Mouse (Mus musculus): Measurements from ENCODE around the gene Hrg. TPM values are rescaled to one million over a fixed set of nuclear protein-coding genes. Genes with fewer than 3 reads are reported as not detected.

Gene Hrg
- polyA plus RNA-seq (2015; fragmentation: Nextera tagmentation; extraction: Ambion mirVana), result 0.16 TPM in 1 of 2 replicates, not detected in the other

DNA sequence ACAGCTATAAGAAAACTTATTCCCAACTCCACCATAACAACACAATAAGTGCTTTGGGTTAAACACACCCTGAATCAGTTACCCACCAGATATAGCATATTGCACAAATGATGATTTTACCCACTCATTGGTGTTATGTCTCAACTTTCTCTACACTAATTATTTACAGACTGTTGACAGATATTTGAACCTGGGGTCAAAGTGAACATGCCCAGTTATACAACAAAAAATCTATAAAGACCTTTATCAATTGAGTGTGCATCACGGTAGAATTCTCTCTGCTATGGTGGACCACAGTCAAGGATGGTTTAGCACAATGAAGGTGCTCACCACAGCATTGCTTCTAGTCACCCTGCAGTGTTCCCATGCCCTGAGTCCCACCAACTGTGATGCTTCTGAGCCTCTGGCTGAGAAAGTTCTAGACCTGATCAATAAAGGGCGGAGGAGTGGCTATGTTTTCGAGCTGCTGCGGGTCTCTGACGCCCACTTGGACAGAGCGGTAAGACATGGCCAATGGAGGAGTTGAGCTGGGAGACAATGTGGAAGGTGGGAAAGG is at the start of gene Hrg:
Gene Hrg (plus strand): TSS at position 233 of the 556 bp plus-strand sequence.
- ATAC-seq (ENCODE audit: low read depth), result no peak
- H3K4me1 ChIP-seq (replicated peaks; ENCODE audit: control insufficient read depth, insufficient read depth, low read length), result no peaks in the 10 kb centered on the region
- no peak within 1 kb of the TSS for H3K4me2 ChIP-seq (ENCODE audit: low read depth, low read length)
- no peak within 1 kb of the TSS for H3K27ac ChIP-seq (ENCODE audit: low read length)
- H3K4me3 ChIP-seq (ENCODE audit: low read length), result no peak within 1 kb of the TSS
- H3K9me3 ChIP-seq (ENCODE audit: control insufficient read depth, low read length), result no peaks in the 10 kb centered on the region
- WGBS, result 91% methylated on average over 6 of the region's 6 CpGs
- H3K9ac ChIP-seq (ENCODE audit: low read length), result no peak within 1 kb of the TSS
- no peaks in the 10 kb centered on the region for H3K36me3 ChIP-seq (ENCODE audit: control insufficient read depth, insufficient read depth, low read length)
- H3K27me3 ChIP-seq (ENCODE audit: control insufficient read depth, insufficient read depth, low read depth, low read length), result no peaks in the 10 kb centered on the region

DNA sequence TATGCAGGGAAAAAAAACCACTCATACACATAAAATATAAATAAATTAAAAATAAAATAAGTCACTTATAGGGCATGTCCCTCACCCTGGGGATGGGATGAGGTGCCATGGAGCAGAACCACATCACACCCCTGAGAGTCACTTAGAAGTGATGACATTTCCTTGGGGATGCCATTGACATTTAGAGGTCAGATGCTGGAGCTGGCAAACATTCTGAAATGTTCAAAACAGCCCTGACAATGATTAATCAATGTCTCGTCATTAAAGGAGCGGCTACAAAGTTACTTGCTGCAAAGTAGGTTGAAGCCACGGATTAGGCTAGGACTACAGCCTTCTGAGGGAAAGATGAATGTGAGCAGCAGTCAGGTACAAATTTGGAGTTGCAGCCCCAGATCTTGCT is 49.5 kb upstream of the Hrg start:
- no peaks in the 10 kb centered on the region for H3K9me3 ChIP-seq (ENCODE audit: control insufficient read depth, low read length)
- ATAC-seq (ENCODE audit: low read depth), result no peak
- no peaks in the 10 kb centered on the region for H3K27me3 ChIP-seq (ENCODE audit: control insufficient read depth, insufficient read depth, low read depth, low read length)
- H3K36me3 ChIP-seq (ENCODE audit: control insufficient read depth, insufficient read depth, low read length), result no peaks in the 10 kb centered on the region
- H3K27ac ChIP-seq (ENCODE audit: low read length), result no peak overlapping the region
- no peaks in the 10 kb centered on the region for H3K4me1 ChIP-seq (replicated peaks; ENCODE audit: control insufficient read depth, insufficient read depth, low read length)
- no peak overlapping the region for H3K4me3 ChIP-seq (ENCODE audit: low read length)
- no peak overlapping the region for H3K9ac ChIP-seq (ENCODE audit: low read length)
- 42% methylated on average over 3 of the region's 3 CpGs for WGBS
- H3K4me2 ChIP-seq (ENCODE audit: low read depth, low read length), result no peak overlapping the region

DNA sequence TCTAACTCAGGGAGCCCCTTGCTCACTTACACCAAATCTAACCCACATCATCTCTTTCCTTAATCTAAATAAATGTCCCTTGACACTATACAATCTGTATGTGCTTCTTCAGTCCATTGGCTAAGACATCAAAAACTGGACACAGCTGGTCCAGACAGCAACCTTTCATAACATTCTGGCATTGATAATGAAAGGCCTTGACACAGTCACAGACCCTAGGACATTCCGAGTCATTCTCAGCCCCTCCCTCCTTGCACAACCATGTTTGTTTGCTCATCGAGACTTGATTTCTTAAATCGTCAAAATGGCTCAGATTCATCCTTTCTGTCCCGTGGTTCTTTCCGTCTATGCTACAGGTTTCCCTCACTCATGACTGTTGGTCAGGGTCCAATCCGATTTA is 41.6 kb upstream of the Hrg start:
- H3K9ac ChIP-seq (ENCODE audit: low read length), result no peak overlapping the region
- 83% methylated on average over 6 of the region's 6 CpGs for WGBS
- H3K36me3 ChIP-seq (ENCODE audit: control insufficient read depth, insufficient read depth, low read length), result no peaks in the 10 kb centered on the region
- H3K27ac ChIP-seq (ENCODE audit: low read length), result no peak overlapping the region
- H3K9me3 ChIP-seq (ENCODE audit: control insufficient read depth, low read length), result no peaks in the 10 kb centered on the region
- no peak overlapping the region for H3K4me2 ChIP-seq (ENCODE audit: low read depth, low read length)
- no peaks in the 10 kb centered on the region for H3K4me1 ChIP-seq (replicated peaks; ENCODE audit: control insufficient read depth, insufficient read depth, low read length)
- H3K27me3 ChIP-seq (ENCODE audit: control insufficient read depth, insufficient read depth, low read depth, low read length), result no peaks in the 10 kb centered on the region
- H3K4me3 ChIP-seq (ENCODE audit: low read length), result no peak overlapping the region
- no peak for ATAC-seq (ENCODE audit: low read depth)

DNA sequence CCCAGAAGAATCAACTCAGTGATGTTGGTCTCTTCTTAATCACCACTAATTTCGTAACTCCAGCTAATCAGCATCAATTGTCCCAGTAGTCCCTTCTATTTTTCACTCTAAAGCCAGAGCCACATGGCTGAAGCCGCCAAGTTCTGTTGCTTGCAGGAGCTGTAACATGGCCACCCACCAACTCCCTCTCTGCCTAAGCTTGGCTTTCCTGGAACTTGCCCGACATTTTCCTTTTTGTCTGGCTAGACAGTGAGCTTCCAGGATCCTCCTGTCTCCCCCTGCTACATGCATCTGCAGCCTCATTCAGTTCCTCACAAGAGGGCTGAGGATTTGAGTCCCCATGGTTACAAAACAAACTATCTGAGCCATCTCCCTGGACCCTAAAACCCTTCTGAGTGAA is 38.9 kb upstream of the Hrg start:
- H3K9me3 ChIP-seq (ENCODE audit: control insufficient read depth, low read length), result no peaks in the 10 kb centered on the region
- no peak for ATAC-seq (ENCODE audit: low read depth)
- no peak overlapping the region for H3K4me2 ChIP-seq (ENCODE audit: low read depth, low read length)
- no peaks in the 10 kb centered on the region for H3K4me1 ChIP-seq (replicated peaks; ENCODE audit: control insufficient read depth, insufficient read depth, low read length)
- no peak overlapping the region for H3K4me3 ChIP-seq (ENCODE audit: low read length)
- no peaks in the 10 kb centered on the region for H3K36me3 ChIP-seq (ENCODE audit: control insufficient read depth, insufficient read depth, low read length)
- H3K27me3 ChIP-seq (ENCODE audit: control insufficient read depth, insufficient read depth, low read depth, low read length), result no peaks in the 10 kb centered on the region
- 72% methylated on average over 3 of the region's 3 CpGs for WGBS
- no peak overlapping the region for H3K27ac ChIP-seq (ENCODE audit: low read length)
- no peak overlapping the region for H3K9ac ChIP-seq (ENCODE audit: low read length)

DNA sequence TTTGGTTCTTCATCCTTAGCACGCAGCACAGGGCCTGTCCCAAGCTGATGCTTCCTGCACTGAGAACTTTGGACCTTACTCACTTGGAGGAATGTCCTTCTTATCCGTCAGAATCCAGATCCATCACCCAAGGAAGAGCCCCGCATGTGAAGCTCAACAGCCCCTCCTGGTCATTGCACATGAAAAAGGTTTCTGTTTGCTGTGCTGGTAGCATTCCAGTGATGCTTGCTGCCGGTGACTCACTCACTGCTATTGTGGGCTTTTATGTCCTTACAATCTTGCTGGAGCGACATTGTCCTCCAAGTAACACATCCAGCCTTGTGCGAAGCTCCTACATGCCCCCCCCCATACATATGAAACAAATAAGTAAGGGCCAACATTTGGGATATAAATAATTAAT is 38.0 kb upstream of the Hrg start:
- H3K9me3 ChIP-seq (ENCODE audit: control insufficient read depth, low read length), result no peaks in the 10 kb centered on the region
- no peaks in the 10 kb centered on the region for H3K27me3 ChIP-seq (ENCODE audit: control insufficient read depth, insufficient read depth, low read depth, low read length)
- no peaks in the 10 kb centered on the region for H3K36me3 ChIP-seq (ENCODE audit: control insufficient read depth, insufficient read depth, low read length)
- H3K4me2 ChIP-seq (ENCODE audit: low read depth, low read length), result no peak overlapping the region
- no peak overlapping the region for H3K27ac ChIP-seq (ENCODE audit: low read length)
- ATAC-seq (ENCODE audit: low read depth), result no peak
- WGBS, result 60% methylated on average over 6 of the region's 6 CpGs
- no peaks in the 10 kb centered on the region for H3K4me1 ChIP-seq (replicated peaks; ENCODE audit: control insufficient read depth, insufficient read depth, low read length)
- H3K4me3 ChIP-seq (ENCODE audit: low read length), result no peak overlapping the region
- H3K9ac ChIP-seq (ENCODE audit: low read length), result no peak overlapping the region

DNA sequence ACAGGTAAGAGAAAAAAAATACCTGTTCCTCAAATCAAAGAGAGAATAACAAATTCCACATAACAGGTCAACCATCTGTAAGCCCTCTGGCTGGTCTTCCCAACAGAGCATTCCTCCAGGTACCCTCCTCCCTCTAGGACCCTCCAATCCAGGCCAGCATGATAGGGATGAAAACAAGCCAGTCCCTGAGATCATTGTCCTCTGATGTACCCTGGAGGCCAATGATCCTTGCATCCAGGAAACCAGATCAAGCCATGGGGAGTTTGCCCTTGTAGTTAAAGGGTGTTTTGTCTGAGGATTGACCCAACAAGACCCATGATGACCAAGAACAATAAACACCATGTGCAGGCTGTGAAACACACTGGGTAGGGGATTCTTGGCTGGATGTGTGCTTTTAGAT is 36.6 kb upstream of the Hrg start:
- Histone ChIP-seq H3K4me1 (replicated peaks; ENCODE audit: control insufficient read depth, insufficient read depth, low read length) (no peaks in the 10 kb centered on the region), H3K27ac (ENCODE audit: low read length) (no peak overlapping the region)

DNA sequence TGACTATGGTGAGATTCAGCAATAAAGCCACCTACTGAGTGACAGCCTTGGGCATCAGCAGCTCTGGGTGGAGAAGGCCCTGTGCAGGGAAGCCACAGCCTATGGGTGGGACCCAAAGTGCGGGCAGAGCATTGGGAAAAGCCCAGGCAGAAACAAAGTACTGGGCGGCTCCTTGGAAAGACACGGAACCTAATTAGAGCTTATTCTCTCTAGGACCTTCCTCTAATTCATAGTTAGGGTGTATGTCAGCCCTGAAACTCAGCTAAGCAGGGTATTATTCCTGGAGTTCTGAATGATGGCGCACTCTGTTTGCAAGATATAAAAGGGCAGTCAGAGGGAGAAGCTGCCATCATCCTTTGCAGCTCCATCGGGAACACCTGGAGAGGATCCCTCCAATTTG is 32.8 kb upstream of the Hrg start, which contains the start of gene Fetub:
Gene Fetub (plus strand): TSS at position 301 of the 400 bp plus-strand sequence.
- no peak within 1 kb of the TSS for H3K4me3 ChIP-seq (ENCODE audit: low read length)
- WGBS, result 79% methylated on average over 5 of the region's 5 CpGs
- H3K27ac ChIP-seq (ENCODE audit: low read length), result no peak within 1 kb of the TSS
- H3K9me3 ChIP-seq (ENCODE audit: control insufficient read depth, low read length), result no peaks in the 10 kb centered on the region
- H3K27me3 ChIP-seq (ENCODE audit: control insufficient read depth, insufficient read depth, low read depth, low read length), result no peaks in the 10 kb centered on the region
- H3K9ac ChIP-seq (ENCODE audit: low read length), result no peak within 1 kb of the TSS
- H3K36me3 ChIP-seq (ENCODE audit: control insufficient read depth, insufficient read depth, low read length), result no peaks in the 10 kb centered on the region
- H3K4me1 ChIP-seq (replicated peaks; ENCODE audit: control insufficient read depth, insufficient read depth, low read length), result no peaks in the 10 kb centered on the region
- H3K4me2 ChIP-seq (ENCODE audit: low read depth, low read length), result no peak within 1 kb of the TSS
- ATAC-seq (ENCODE audit: low read depth), result no peak

More for the DNA sequence above, 36.6 kb upstream of the Hrg start:
- no peak for ATAC-seq (ENCODE audit: low read depth)
- H3K4me3 ChIP-seq (ENCODE audit: low read length), result no peak overlapping the region
- H3K36me3 ChIP-seq (ENCODE audit: control insufficient read depth, insufficient read depth, low read length), result no peaks in the 10 kb centered on the region
- H3K4me2 ChIP-seq (ENCODE audit: low read depth, low read length), result no peak overlapping the region
- H3K27me3 ChIP-seq (ENCODE audit: control insufficient read depth, insufficient read depth, low read depth, low read length), result no peaks in the 10 kb centered on the region
- no peak overlapping the region for H3K9ac ChIP-seq (ENCODE audit: low read length)
- H3K9me3 ChIP-seq (ENCODE audit: control insufficient read depth, low read length), result no peaks in the 10 kb centered on the region

DNA sequence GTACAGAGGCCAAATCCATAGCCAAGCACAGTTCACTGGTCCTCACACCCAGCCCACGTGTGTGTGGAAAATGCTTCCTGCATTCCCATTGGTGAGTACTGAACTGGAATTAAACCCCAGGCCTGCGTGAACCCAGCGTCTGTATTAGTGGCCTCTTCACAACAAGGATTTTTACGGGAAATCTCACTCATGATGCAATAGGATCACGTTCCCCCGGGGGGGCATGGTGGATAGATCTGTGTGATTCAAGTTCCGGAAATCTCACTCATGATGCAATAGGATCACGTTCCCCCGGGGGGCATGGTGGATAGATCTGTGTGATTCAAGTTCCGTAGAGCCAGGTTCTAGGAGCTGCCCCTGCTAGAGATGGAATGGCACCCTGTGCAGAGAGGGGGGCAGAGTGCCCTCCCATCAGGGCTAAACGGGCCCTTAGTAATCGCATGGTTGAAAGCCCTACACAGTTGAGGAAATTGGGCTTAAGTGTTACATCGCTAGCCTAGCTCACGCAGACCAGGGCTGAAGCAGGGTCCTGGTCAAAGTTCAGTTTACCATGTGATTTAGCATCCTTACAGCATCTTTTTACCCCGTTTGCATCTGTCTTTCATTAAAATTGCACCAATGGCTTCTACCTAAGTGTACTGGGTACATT is 32.1 kb upstream of the Hrg start:
- H3K27ac ChIP-seq (ENCODE audit: low read length), result no peak overlapping the region
- no peak overlapping the region for H3K4me3 ChIP-seq (ENCODE audit: low read length)
- H3K4me2 ChIP-seq (ENCODE audit: low read depth, low read length), result no peak overlapping the region
- no peaks in the 10 kb centered on the region for H3K4me1 ChIP-seq (replicated peaks; ENCODE audit: control insufficient read depth, insufficient read depth, low read length)
- no peak for ATAC-seq (ENCODE audit: low read depth)
- H3K27me3 ChIP-seq (ENCODE audit: control insufficient read depth, insufficient read depth, low read depth, low read length), result no peaks in the 10 kb centered on the region
- 71% methylated on average over 15 of the region's 15 CpGs for WGBS
- no peaks in the 10 kb centered on the region for H3K36me3 ChIP-seq (ENCODE audit: control insufficient read depth, insufficient read depth, low read length)
- H3K9ac ChIP-seq (ENCODE audit: low read length), result no peak overlapping the region
- H3K9me3 ChIP-seq (ENCODE audit: control insufficient read depth, low read length), result no peaks in the 10 kb centered on the region

DNA sequence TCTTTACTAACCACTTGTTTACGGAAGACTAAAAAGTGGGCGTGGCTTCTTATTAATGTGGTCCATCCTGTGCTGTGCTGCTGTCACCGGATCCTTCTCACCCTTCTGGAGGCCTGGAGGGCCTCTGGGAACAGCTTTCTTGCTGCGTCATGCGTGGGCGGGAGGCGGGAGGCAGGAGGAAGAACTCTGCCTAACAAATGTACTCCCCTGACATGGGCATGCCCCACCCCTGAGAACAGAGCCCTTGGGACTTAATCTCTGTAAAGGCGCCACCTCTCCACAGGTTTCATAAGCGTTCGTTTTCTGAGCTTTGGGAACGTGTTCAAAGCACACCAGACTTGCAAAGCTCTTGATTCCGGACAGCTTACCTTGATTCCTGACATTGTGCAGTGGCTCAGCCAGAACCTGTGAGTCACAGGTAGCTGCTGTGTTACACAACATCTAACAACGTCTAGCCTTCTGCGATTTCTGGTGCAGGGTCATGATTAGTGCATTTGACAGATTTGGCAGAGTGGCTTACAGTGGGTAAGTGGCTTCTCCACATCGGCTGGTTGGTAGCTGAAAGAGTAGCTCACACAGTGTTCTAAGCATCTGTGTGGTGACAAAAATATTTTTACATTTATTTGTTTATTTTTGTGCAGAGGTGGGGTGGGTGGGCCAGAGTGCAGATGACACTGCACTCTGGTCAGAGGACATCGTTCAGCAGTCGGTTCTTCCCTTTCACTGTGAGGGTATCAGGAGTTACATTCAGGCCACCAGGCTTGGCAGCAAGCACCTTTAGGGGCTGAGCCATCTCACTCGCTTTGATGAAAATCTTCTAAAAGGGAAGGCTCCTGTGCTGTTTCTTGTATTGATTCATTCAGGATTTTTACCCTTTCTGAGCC is 30.7 kb upstream of the Hrg start:
- ATAC-seq (ENCODE audit: low read depth), result peak; percentile 60; the same call in 1 of the 2 replicates
- Histone ChIP-seq H3K27me3 (ENCODE audit: control insufficient read depth, insufficient read depth, low read depth, low read length) (no peaks in the 10 kb centered on the region), H3K36me3 (ENCODE audit: control insufficient read depth, insufficient read depth, low read length) (no peaks in the 10 kb centered on the region), H3K9me3 (ENCODE audit: control insufficient read depth, low read length) (no peaks in the 10 kb centered on the region), H3K9ac (ENCODE audit: low read length) (no peak overlapping the region), H3K4me1 (replicated peaks; ENCODE audit: control insufficient read depth, insufficient read depth, low read length) (no peaks in the 10 kb centered on the region), H3K4me2 (ENCODE audit: low read depth, low read length) (no peak overlapping the region), H3K27ac (ENCODE audit: low read length) (no peak overlapping the region), H3K4me3 (ENCODE audit: low read length) (no peak overlapping the region)
- WGBS, result 39% methylated on average over 18 of the region's 18 CpGs

Measured in lung, embryonic 16.5 days (tissue).